Mouse (Mus musculus) E14TG2a.4 (cell line): ENCODE data around the gene Dolpp1.

Experiments
- CTCF ChIP-seq: conservative IDR thresholded peaks from 2 replicates; pipeline ENCODE4 v1.5.1; 2014; ENCODE audit warnings: low read length
- NANOG ChIP-seq: IDR thresholded peaks from 2 replicates; pipeline ENCODE4 v1.6.1; 2014; ENCODE audit warnings: borderline replicate concordance, low read length, mixed read lengths
- POU5F1 ChIP-seq: IDR thresholded peaks from 2 replicates; pipeline ENCODE4 v1.6.1; 2014; ENCODE audit warnings: low read length, borderline replicate concordance

DNA sequence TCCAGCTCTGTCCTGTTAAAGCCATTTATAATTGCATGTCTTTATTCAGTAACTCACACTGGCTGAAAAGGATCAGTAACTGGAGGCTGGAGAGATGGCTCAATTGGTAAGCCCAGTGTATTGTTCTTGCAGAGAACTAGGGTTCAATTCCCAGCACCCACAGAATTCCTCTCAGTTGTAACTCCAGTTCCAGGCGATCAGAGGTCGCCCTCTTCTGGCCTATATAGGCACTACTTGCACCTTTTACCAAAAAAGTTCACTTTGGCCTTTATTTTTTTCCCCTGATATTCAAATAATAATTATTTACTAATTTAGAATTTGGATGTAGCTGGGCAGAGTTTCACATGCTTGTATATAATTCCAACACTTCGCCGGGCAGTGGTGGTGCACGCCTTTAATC lies 29.2 kb upstream of the Dolpp1 start:
- TF ChIP-seq CTCF (peak; percentile 84), NANOG (no peak), POU5F1 (no peak)
